Mouse (Mus musculus) bone marrow macrophage, adult 2 months (primary cell): ENCODE measurements around the gene Hps6. TPM values are rescaled to one million over a fixed set of nuclear protein-coding genes. Genes with fewer than 3 reads are reported as not detected.

Experiments
- H3K27ac ChIP-seq: 2 replicates; pipeline ENCODE4 v1.5.1; 2012; ENCODE audit warnings: low read depth, low read length; ENCODE audit not compliant: insufficient read depth
- H3K4me1 ChIP-seq: 2 replicates; pipeline ENCODE4 v1.6.1; 2012; ENCODE audit warnings: low read length; ENCODE audit not compliant: control insufficient read depth, insufficient read depth
- H3K4me3 ChIP-seq: 2 replicates; pipeline ENCODE4 v1.5.1; 2012; ENCODE audit warnings: mild to moderate bottlenecking, low read length, moderate library complexity; ENCODE audit not compliant: insufficient read depth
- CTCF ChIP-seq: IDR thresholded peaks from 2 replicates; pipeline ENCODE4 v1.5.1; 2012; ENCODE audit warnings: low read depth, mild to moderate bottlenecking, low read length, moderate library complexity
- POLR2A ChIP-seq: IDR thresholded peaks from 2 replicates; pipeline ENCODE4 v1.6.1; 2012; ENCODE audit warnings: mild to moderate bottlenecking, low read depth, low read length, borderline replicate concordance
- polyA plus RNA-seq: library from polyadenylated mRNA; stranded (reverse); fragments of >200 nt; gene quantifications from 2 replicates; pipeline ENCODE4 v1.2.4, GENCODE M21; 2012; ENCODE audit not compliant: missing spikeins, insufficient read depth, insufficient read length

Hps6 gene
- polyA plus RNA-seq, 1 experiment, result 6.7 TPM

GRCm38 (mm10) chr19:45997785-45998693 lies 5.3 kb upstream of the Hps6 start, which contains the start of gene Armh3:
TSS of gene Armh3 (minus strand) at chr19:45998488.
- TF ChIP-seq CTCF, result no peak
- no peak for TF ChIP-seq POLR2A
- Histone ChIP-seq H3K4me3 (peak within 1 kb of the TSS; percentile 66), H3K4me1 (peaks cover 24% of the 10 kb centered on the region), H3K27ac (peak within 1 kb of the TSS; percentile 92)

DNA sequence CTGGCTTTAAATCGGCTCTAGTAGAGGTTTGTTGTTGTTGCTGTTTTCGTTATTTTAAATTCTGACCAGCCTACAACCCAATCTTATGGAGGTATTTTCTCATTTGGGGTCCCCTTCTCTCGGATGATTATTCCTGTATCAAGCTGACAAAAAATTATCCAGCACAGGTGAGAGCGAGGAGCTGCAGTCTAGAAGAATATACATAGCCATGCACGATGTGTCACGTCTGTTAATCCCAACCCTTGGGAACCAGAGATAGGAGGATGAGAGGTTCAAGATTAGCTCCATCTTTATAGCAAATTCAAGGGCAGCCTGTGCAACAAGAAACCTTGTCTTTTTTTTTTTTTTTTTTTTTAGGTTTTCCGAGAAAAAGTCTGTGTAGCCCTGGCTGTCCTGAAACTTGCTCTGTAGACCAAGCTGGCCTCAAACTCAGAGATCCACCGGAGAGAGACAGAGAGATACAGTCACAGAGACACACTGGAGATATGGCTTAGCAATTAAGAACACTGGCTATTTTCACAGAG lies 4.6 kb upstream of the Hps6 start:
- Histone ChIP-seq H3K4me3 (peak overlapping the region; percentile 66), H3K27ac (no peak overlapping the region), H3K4me1 (peaks cover 24% of the 10 kb centered on the region)
- no peak for TF ChIP-seq POLR2A
- no peak for TF ChIP-seq CTCF

- TF ChIP-seq CTCF (no peak), POLR2A (no peak)
- Histone ChIP-seq H3K4me3 (no peak overlapping the region), H3K4me1 (peaks cover 27% of the 10 kb centered on the region), H3K27ac (no peak overlapping the region)
Measured at GRCm38 (mm10) chr19:45999378-45999777, 3.9 kb upstream of the Hps6 start.

DNA sequence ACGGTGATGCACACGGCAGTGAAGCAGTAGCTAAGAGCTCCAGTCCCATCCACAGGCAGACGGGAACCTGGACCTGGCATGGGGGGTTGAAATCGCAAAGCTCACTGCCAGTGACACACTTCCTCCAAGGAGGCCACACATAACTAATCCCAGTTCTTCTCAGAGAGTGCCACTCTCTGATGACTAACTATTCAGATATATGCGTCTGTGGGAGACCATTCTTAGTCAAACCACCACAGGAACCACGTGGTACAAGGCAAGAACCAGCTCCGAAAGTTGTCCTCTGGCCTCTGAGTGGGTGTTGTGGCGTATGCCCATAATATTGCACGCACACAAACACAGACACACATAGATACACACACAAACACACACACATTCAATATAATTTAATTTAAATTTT lies 1.0 kb upstream of the Hps6 start:
- TF ChIP-seq CTCF (no peak), POLR2A (no peak)
- Histone ChIP-seq H3K4me3 (peak overlapping the region; percentile 2; the same call in 1 of the 2 replicates), H3K27ac (peak overlapping the region; percentile 64), H3K4me1 (peaks cover 42% of the 10 kb centered on the region)

DNA sequence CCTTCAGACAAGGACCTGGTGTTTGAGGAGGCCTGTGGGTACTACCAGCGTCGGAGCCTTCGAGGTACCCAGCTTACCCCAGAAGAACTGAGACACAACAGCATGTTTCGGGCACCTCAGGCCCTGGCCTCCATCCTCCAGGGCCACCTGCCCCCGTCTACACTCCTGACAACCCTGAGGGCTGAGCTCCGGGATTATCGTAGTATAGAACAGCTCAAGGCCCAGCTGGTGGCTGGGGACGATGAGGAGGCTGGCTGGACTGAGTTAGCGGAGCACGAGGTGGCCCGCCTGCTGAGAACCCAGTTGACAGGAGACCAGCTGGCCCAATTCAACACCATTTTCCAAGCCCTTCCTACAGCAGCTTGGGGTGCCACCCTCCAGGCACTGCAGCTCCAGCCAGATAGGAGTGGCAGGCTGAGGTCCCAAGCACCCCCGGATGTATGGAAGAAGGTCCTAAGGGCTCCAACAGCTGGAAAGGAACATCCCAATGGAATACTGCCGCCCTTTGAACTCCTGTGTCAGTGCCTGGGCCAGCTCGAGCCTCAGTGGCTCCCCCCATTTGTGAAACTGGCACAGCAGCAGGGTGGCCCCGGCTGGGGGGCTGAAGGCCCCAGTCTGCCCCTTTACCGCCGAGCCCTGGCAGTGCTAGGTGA lies 1.6 kb downstream of the Hps6 start:
- Histone ChIP-seq H3K27ac (no peak overlapping the region), H3K4me3 (0 out of 2 replicates have a peak overlapping the region, but pooled peaks have one; percentile 90), H3K4me1 (peaks cover 33% of the 10 kb centered on the region)
- TF ChIP-seq POLR2A (no peak), CTCF (no peak)

DNA sequence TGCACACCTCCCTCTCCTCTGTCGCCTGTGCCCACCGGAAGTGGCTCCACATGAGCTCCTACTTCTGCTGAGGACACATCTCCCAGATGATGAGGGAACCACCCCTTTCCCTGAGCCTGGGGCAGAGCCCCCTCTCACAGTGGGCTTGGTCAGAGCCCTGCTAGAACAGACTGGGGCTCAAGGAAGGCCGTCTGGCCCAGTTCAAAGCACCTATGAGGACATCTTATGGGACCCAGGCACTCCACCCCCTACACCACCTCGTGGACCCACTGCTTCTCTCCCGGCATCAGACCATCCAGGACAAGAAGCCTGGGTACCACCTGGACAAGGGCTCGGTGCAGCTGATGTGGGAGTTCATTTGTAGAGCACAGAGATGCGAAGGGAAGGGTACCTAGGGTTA lies 2.4 kb downstream of the Hps6 start:
- Histone ChIP-seq H3K4me1 (peaks cover 33% of the 10 kb centered on the region), H3K27ac (no peak overlapping the region), H3K4me3 (no peak overlapping the region)
- no peak for TF ChIP-seq CTCF
- no peak for TF ChIP-seq POLR2A

DNA sequence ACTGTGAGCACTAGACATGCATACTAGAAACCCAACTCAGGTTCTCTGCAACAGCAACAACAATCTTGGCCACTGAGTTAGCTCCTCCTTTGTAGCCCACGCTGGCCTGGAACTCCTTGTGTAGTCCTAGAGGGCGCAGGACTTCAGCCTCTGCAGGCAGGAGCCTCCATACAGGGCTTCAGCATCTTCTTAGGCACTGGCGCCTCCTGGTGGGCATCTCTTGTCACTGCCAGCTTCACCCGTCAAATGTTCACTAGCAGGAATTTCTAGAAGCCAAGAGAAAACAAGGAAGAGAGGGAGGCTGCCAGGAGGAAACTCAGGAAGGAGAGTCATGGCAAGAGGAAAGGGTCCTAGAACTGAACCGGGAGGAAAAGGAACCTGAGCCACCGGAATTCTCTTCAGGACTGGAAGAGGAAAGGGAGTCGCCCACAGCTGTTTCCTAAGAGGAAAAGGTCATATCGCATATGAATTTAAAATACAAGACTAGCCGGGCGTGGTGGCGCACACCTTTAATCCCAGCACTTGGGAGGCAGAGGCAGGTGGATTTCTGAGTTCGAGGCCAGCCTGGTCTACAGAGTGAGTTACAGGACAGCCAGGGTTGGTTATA lies 11.4 kb downstream of the Hps6 start:
- Histone ChIP-seq H3K4me1 (no peaks in the 10 kb centered on the region), H3K27ac (no peak overlapping the region), H3K4me3 (no peak overlapping the region)
- peak; percentile 99 for TF ChIP-seq CTCF
- TF ChIP-seq POLR2A, result no peak

DNA sequence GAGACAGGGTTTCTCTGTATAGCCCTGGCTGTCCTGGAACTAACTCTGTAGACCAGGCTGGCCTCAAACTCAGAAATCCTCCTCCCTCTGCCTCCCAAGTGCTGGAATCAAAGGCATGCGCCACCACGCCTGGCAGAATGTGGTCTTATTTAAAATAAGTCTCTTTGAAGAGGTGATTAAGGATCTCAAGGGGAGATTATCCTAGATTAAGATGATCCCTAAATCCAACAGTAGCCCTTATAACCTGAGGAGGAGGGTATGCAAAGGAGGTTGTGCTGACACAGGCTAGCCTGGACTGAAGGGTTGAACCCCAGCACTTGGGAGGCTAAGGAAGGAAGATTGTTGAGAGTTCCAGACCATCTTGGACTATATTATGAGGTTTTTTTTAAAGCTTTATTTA lies 12.7 kb downstream of the Hps6 start:
- H3K4me3 ChIP-seq, result no peak overlapping the region
- H3K27ac ChIP-seq, result no peak overlapping the region
- TF ChIP-seq POLR2A, result no peak
- TF ChIP-seq CTCF, result no peak
- no peaks in the 10 kb centered on the region for H3K4me1 ChIP-seq

DNA sequence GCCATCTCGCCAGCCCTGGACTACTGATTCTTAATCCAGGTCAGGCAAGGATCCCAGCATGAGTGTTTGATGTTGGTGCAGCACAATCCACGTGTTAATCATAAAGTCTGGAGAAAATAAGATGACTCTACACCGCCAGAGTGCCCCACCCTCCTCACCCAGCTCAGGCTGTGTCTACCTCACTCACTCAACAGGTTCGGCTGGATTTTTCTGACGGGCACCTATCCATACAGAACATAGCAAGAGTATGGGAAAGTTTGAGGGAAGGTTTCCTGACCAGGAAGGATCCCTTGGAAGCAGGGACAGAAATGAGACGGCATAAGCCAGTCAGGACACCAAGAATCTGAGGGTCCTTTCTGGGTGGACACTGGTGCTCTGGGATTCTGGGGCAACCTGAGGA lies 21.7 kb downstream of the Hps6 start:
- Histone ChIP-seq H3K4me3 (no peak overlapping the region), H3K4me1 (no peaks in the 10 kb centered on the region), H3K27ac (no peak overlapping the region)
- TF ChIP-seq POLR2A, result no peak
- no peak for TF ChIP-seq CTCF

- no peak overlapping the region for H3K27ac ChIP-seq
- TF ChIP-seq POLR2A (no peak), CTCF (no peak)
- H3K4me1 ChIP-seq, result no peaks in the 10 kb centered on the region
- no peak overlapping the region for H3K4me3 ChIP-seq
Measured at GRCm38 (mm10) chr19:46026567-46026966, 23.3 kb downstream of the Hps6 start.
